Mouse (Mus musculus) megakaryocyte, embryonic 14.5 days (primary cell): ENCODE data around the gene Dnajc19. TPM values are rescaled to one million over a fixed set of nuclear protein-coding genes. Genes with fewer than 3 reads are reported as not detected.
A peak's percentile ranks its signal among the peaks of the same experiment; 100 is the strongest.
"Not testable (repeated sequence)": the region's sequence is repeated elsewhere in the genome, so short reads cannot be mapped to it uniquely, and the experiment has no call there.

ENCODE experiments used
- H3K27me3 ChIP-seq: replicated peaks from 2 replicates; pipeline ENCODE3; 2012; ENCODE audit warnings: inconsistent platforms
- H3K36me3 ChIP-seq: replicated peaks from 2 replicates; pipeline ENCODE3; 2012; ENCODE audit warnings: low read length, inconsistent platforms, mixed read lengths
- H3K4me1 ChIP-seq: 2 replicates; pipeline ENCODE4 v1.6.1; 2012; ENCODE audit warnings: inconsistent platforms
- H3K4me3 ChIP-seq: replicated peaks from 2 replicates; pipeline ENCODE3; 2012; ENCODE audit warnings: moderate library complexity, mild to moderate bottlenecking, inconsistent platforms
- H3K9me3 ChIP-seq: 2 replicates; pipeline ENCODE4 v1.6.1; 2012; ENCODE audit warnings: inconsistent platforms
- FLI1 ChIP-seq: IDR thresholded peaks from 2 replicates; pipeline ENCODE4 v1.6.1; 2012; ENCODE audit warnings: low read length, inconsistent platforms, mixed read lengths
- GATA1 ChIP-seq: IDR thresholded peaks from 3 replicates; pipeline ENCODE4 v1.6.1; 2012; ENCODE audit warnings: mixed read lengths, low read length, inconsistent platforms, borderline replicate concordance
- polyA plus RNA-seq: library from polyadenylated mRNA; stranded (reverse); fragments of >175 nt; gene quantifications from 2 replicates; pipeline ENCODE4 v1.2.3, GENCODE M21; 2012; ENCODE audit warnings: low replicate concordance; ENCODE audit not compliant: insufficient read depth

Gene Dnajc19
- polyA plus RNA-seq, 1 experiment = 23.8 TPM

DNA sequence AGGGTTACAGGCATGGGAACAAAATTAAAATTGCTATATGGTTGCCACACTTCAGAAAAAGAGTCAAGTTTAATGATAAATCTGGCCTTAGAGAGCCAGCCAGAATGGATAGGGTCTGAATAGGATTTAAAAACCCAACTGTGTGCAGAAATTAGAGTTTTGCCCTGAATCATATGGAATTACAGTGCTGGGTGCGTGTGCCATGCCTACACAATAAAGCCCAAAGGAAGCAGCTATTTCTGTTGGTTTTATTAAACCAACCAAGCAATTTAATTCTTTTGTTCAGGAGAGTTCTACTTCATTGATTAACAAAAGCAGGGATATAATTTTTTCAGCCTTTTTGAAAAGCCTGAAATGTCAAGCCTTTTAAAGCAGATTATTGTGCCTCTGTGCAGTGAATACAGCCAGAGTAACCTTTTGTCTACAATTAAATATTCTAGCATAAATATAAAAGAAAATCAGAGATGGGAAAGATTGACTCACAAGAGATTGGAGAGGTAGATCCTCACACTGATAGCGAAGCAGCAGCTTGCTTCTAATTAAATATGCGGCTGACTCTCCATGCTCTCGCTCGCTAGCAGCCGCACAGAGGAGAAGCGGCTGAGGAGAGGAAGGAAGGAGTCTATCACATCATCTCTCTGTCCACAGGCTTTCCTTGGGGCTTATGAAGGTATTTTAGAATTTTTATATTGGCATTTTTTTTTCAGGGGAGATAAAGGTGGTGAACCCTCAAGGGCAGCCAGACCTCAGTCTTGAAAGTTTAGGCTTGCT, 23.0 kb upstream of the Dnajc19 start:
- H3K36me3 ChIP-seq = no peaks in the 10 kb centered on the region
- peaks cover 17% of the 10 kb centered on the region for H3K4me1 ChIP-seq
- TF ChIP-seq GATA1 = no peak
- no peak for TF ChIP-seq FLI1
- H3K4me3 ChIP-seq = no peak overlapping the region
- no peaks in the 10 kb centered on the region; the same call in 1 of the 2 replicates for H3K9me3 ChIP-seq
- no peaks in the 10 kb centered on the region for H3K27me3 ChIP-seq

- no peaks in the 10 kb centered on the region for H3K27me3 ChIP-seq
- H3K9me3 ChIP-seq = no peaks in the 10 kb centered on the region; the same call in 1 of the 2 replicates
- peaks cover 13% of the 10 kb centered on the region for H3K4me1 ChIP-seq
- no peak for TF ChIP-seq FLI1
- H3K4me3 ChIP-seq = no peak overlapping the region
- no peaks in the 10 kb centered on the region for H3K36me3 ChIP-seq
Observed at GRCm38 (mm10) chr3:34102891-34103290, 21.8 kb upstream of the Dnajc19 start.

DNA sequence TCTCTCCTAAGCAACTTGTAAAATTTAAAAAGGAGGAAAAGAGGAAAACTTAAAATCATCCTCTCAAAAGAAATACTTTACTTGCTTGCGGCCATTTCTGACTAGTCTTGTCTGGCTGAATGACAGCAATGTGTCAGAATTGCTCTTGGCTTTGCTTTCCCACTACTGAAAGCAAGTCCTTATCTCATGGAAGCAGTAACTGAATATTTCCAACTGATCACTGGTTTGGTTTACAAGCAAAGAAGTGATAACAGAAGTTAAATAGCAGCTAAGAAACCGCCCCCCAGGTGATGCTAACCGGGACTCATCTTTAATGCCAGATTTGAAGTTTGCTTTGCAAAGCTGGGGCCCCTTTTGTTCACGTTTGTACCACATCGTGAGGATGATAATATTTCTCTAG, 2.5 kb upstream of the Dnajc19 start:
- H3K4me1 ChIP-seq = peaks cover 21% of the 10 kb centered on the region
- TF ChIP-seq FLI1 (no peak), GATA1 (no peak)
- H3K4me3 ChIP-seq = no peak overlapping the region
- H3K36me3 ChIP-seq = peaks cover 12% of the 10 kb centered on the region
- no peaks in the 10 kb centered on the region for H3K27me3 ChIP-seq
- 0 out of 2 replicates have a peak, but pooled peaks cover 4% of the 10 kb centered on the region for H3K9me3 ChIP-seq

DNA sequence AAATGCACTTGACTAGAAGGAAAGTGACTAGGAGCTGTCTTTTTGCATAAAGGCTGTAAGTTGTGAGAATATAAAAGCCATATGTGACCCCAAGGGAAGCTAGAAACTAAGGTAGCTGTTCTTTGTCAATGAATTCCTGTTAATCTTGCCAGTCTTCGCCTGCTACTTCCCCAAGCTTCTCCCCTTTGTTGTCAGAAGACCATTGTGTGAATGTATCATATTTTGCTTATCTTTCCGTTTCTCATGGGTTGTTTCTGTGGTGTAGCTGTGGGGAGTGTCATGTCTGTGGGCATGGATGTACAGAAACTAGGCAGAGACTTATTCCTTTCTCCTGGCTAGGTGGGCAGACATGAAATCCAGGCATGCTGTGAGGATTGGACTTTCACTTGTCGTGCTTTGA, 808 bp upstream of the Dnajc19 start:
- H3K4me3 ChIP-seq = peak overlapping the region; percentile 96
- TF ChIP-seq GATA1 (no peak), FLI1 (no peak)

GRCm38 (mm10) chr3:34076058-34076759, 4.9 kb downstream of the Dnajc19 start:
- TF ChIP-seq FLI1 (no peak), GATA1 (no peak)
- Histone ChIP-seq H3K27me3 (no peaks in the 10 kb centered on the region), H3K36me3 (peaks cover 84% of the 10 kb centered on the region), H3K4me1 (peaks cover 11% of the 10 kb centered on the region), H3K9me3 (no peaks in the 10 kb centered on the region), H3K4me3 (no peak overlapping the region)

More for the DNA sequence above, 808 bp upstream of the Dnajc19 start:
- no peaks in the 10 kb centered on the region for H3K27me3 ChIP-seq
- H3K36me3 ChIP-seq = peaks cover 28% of the 10 kb centered on the region
- H3K9me3 ChIP-seq = 0 out of 2 replicates have a peak, but pooled peaks cover 4% of the 10 kb centered on the region
- H3K4me1 ChIP-seq = peaks cover 21% of the 10 kb centered on the region

DNA sequence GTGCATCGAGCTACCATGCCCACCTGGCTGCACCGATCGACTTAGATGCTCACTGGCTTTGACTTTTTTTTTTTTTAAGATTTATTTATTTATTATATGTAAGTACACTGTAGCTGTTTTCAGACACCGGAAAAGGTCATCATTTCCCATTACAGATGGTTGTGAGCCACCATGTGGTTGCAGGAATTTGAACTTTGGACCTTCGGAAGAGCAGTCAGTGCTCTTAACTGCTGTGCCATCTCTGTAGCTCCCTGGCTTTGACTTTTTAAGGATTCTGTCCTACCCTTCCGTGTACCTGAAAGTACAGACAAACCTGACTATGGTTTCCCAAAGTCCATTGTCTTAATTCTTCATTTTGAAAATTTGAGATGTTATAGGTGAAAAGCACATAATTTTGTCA, 8.4 kb downstream of the Dnajc19 start:
- no peaks in the 10 kb centered on the region for H3K9me3 ChIP-seq
- no peaks in the 10 kb centered on the region for H3K27me3 ChIP-seq
- no peak overlapping the region for H3K4me3 ChIP-seq
- TF ChIP-seq FLI1 (no peak), GATA1 (no peak)
- peaks cover 91% of the 10 kb centered on the region for H3K36me3 ChIP-seq
- H3K4me1 ChIP-seq = no peaks in the 10 kb centered on the region

- H3K36me3 ChIP-seq = peaks cover 90% of the 10 kb centered on the region
- H3K9me3 ChIP-seq, H3K27me3 ChIP-seq, H3K4me1 ChIP-seq, H3K4me3 ChIP-seq: not testable (repeated sequence)
Observed at GRCm38 (mm10) chr3:34068943-34069342, 12.2 kb downstream of the Dnajc19 start.

DNA sequence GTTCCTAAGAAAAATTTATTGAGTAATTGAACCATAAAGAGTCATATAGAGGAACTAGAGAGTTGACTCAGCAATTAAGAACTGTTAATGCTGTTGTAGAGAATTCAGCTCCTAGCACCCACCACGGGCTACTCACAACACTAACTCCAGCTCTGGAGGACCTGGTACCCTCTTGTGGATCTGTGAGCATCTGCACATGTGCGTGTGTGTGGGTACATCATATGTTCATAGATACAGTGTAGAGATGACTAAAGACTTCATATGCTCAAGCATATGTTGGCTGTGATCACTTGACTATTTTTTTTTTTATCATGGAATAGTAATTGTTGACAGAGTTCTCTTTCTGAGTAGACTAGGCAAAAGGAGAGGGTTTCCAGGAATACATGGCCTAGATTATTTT, 18.8 kb downstream of the Dnajc19 start:
- H3K36me3 ChIP-seq = peaks cover 93% of the 10 kb centered on the region

GRCm38 (mm10) chr3:34041990-34042389, 39.1 kb downstream of the Dnajc19 start:
- TF ChIP-seq FLI1 = no peak
- no peak for TF ChIP-seq GATA1
- no peak overlapping the region for H3K4me3 ChIP-seq
- peaks cover 62% of the 10 kb centered on the region for H3K36me3 ChIP-seq

More for the DNA sequence above, 18.8 kb downstream of the Dnajc19 start:
- Histone ChIP-seq H3K4me1 (no peaks in the 10 kb centered on the region), H3K27me3 (no peaks in the 10 kb centered on the region), H3K4me3 (no peak overlapping the region), H3K9me3 (no peaks in the 10 kb centered on the region)
- TF ChIP-seq FLI1 (no peak), GATA1 (no peak)

GRCm38 (mm10) chr3:34035706-34036105, 45.4 kb downstream of the Dnajc19 start:
- H3K4me3 ChIP-seq = no peak overlapping the region
- no peaks in the 10 kb centered on the region for H3K27me3 ChIP-seq
- peaks cover 9% of the 10 kb centered on the region for H3K36me3 ChIP-seq
- H3K4me1 ChIP-seq = peaks cover 51% of the 10 kb centered on the region; the same call in 1 of the 2 replicates
- TF ChIP-seq GATA1 = no peak
- no peak for TF ChIP-seq FLI1
- no peaks in the 10 kb centered on the region for H3K9me3 ChIP-seq

More at GRCm38 (mm10) chr3:34041990-34042389, 39.1 kb downstream of the Dnajc19 start:
- no peaks in the 10 kb centered on the region for H3K9me3 ChIP-seq
- H3K27me3 ChIP-seq = no peaks in the 10 kb centered on the region
- peaks cover 21% of the 10 kb centered on the region for H3K4me1 ChIP-seq
